Comparison of ENCODE assay signal across 9 mouse cellular contexts in the genomic region with DNA sequence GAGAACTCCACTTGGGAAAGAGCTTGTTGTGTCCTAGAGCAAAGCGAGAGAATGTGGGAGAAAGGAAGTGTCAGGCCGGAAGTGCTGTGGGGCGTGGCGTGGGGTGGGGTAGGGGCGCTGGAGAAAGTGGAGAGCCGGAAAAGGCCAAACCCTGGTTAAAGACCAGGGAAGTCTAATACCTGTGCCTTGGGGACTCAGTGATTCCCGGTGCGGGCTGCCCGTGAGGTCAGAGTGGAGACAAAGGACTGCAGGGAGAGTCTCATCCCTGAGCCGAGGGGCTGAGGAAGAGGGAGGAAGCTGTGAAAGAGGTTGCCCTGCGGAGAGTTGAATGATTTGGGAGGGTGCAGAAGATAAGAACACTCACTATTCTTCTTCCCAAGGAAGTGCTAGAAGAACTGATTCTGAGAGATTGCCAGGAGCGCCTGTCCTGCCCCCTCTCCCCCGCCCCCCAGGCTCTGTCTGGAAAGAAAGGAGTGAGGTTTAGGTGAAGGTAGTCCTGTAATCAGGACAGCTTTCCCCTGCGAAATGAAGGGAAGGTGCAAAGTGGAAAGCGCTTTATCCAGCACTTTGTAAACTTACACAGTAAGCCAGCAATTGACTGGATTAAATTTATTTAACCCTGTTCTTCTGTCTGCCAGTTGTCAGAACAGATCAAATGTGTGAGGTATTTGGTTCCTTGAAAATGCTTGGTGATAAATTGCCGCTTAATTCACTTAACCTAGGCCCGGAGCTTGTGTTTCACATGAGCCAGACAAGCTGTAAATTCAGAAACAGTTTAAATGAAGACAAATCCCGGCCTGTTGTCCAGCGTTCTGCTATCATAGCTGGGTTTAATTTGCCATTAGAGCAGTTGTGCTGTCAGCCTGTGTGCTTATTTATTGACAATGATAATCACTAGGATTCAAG. TPM values are rescaled to one million over a fixed set of nuclear protein-coding genes. Genes with fewer than 3 reads are reported as not detected.
DNase-seq lines count a peak whose midpoint lies in the region; ATAC-seq lines count a peak whose summit lies in the region.
"Had no signal": no experiment of that assay in that cellular context is flagged by ENCODE, and none has a peak within 500 bp of the region (broad histone marks: within the 10 kb centered on the region; RNA-seq: fewer than 3 reads in every experiment).

No protein-coding gene starts in this region.

- H3K27me3 ChIP-seq in heart, embryonic 11.5 days (ENCODE audit: control insufficient read depth, insufficient read depth, low read length): no peaks in the 10 kb centered on the region

- peak overlapping the region; percentile 40 for H3K4me3 ChIP-seq in heart, embryonic 11.5 days (ENCODE audit: low read depth, low read length)

- peaks cover 15% of the 10 kb centered on the region for H3K4me1 ChIP-seq in heart, embryonic 11.5 days (ENCODE audit: control insufficient read depth, insufficient read depth, low read length)

- peak; percentile 66 for DNase-seq in urinary bladder, postnatal 14 days (ENCODE audit: low spot score)
- DNase-seq in urinary bladder, adult 2 months (ENCODE audit: low spot score): no peak
- peak; percentile 40 to 77 for DNase-seq in kidney, postnatal 25 days
- DNase-seq in lung, postnatal 4 days: peak; percentile 62 to 73
- DNase-seq in right cerebral cortex, postnatal 10 days (ENCODE audit: low spot score in 2 of 2): no peak
- DNase-seq in layer of hippocampus, postnatal 25 days (ENCODE audit: extremely low spot score in 1 of 2, low spot score in 1 of 2): no peak
- no peak for DNase-seq in left cerebral cortex, adult 18-20 months (ENCODE audit: low spot score in 2 of 2)

- WGBS in heart, embryonic 11.5 days (ENCODE audit: insufficient replicate concordance): 8% methylated on average over 19 of the region's 19 CpGs

- no peaks in the 10 kb centered on the region for H3K9me3 ChIP-seq in heart, embryonic 11.5 days (replicated peaks; ENCODE audit: control insufficient read depth, low read length)

- H3K27ac ChIP-seq in heart, embryonic 11.5 days (ENCODE audit: low read depth, low read length): peak overlapping the region; percentile 54; the same call in 1 of the 2 replicates

- H3K36me3 ChIP-seq in heart, embryonic 11.5 days (ENCODE audit: control insufficient read depth, insufficient read depth, low read length): no peaks in the 10 kb centered on the region
- H3K36me3 ChIP-seq: G1E had no signal

- peak overlapping the region; percentile 69 for H3K9ac ChIP-seq in heart, embryonic 11.5 days (ENCODE audit: low read depth, low read length)

- peak overlapping the region; percentile 75 for H3K4me2 ChIP-seq in heart, embryonic 11.5 days

- no peak for ATAC-seq in heart, embryonic 11.5 days (replicated peaks; ENCODE audit: insufficient number of reproducible peaks, low FRiP score, low TSS enrichment)

RNA-seq across cellular contexts. Expression of a gene that starts 11.3 kb away (rescaled TPM):
- 37.8 and 42.2 TPM in 2 replicates for polyA plus RNA-seq in urinary bladder, adult 2 months (2012; rRNA removed)
- polyA plus RNA-seq in heart, embryonic 11.5 days (2014; fragmentation: Nextera tagmentation; extraction: Ambion mirVana): 10.8 and 12.3 TPM in 2 replicates
- 10 to 100 TPM in 1 of 2 experiments, 1 to 10 TPM in 1; 8.3 to 10.8 TPM for total RNA-seq in layer of hippocampus, postnatal 25 days (2021)
- 10 to 100 TPM; 10.4 to 10.5 TPM for total RNA-seq in left cerebral cortex, adult 18-20 months (2021)
- polyA plus RNA-seq: G1E had no signal

Comparison
In these comparisons a context has a peak if more than half of its experiments do, and no peak if none do; other contexts are left out.
1. DNase-seq: peak in urinary bladder, postnatal 14 days (single experiment), kidney, postnatal 25 days (2 of 2) and lung, postnatal 4 days (2 of 2); none in urinary bladder, adult 2 months (single experiment), right cerebral cortex, postnatal 10 days (0 of 2), layer of hippocampus, postnatal 25 days (0 of 2) and left cerebral cortex, adult 18-20 months (0 of 2).